Mouse (Mus musculus): ENCODE measurements at regions not wholly inside any gene's neighbourhood (a gene's known extent, or its start where the extent isn't known, plus 50 kb on each side); places are given as distances from the start of the nearest gene placed in this dataset.

DNA sequence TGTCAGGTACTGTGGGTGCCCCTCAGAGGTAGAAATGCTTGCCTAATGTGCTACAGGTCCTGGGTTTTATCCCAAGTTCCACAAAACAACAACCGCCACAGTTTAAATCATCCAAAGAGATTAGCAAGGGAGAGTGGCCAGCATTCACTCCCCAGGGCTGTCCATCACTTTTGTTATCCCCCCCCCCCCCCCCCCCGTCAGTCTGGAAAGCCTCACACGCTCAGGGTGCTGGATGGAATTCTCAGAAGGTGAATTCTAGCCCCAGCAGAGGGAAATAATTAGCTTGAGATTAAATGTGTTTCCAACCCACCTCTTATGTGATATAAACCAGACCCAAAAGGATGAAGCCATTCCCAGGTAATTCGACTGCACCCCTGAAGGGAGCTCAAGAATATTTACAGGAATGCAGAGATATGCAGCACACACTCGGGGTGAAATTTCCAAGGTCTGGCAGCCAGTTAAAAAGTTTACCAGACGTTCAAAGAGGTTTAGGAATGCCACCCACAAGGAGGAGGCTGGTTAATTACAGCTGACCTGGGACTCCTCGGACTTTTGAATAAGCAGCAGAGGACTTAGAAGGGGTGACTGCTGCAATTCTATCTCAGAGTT lies 65.9 kb downstream of the Dlk1 start:
- Histone ChIP-seq H3K27ac (ENCODE audit: low read depth, low read length) (no peak overlapping the region), H3K4me3 (ENCODE audit: low read depth, low read length) (no peak overlapping the region), H3K9me3 (ENCODE audit: low read length) (no peaks in the 10 kb centered on the region), H3K27me3 (ENCODE audit: insufficient read depth, low read length) (no peaks in the 10 kb centered on the region; the same call in 1 of the 2 replicates), H3K36me3 (ENCODE audit: insufficient read depth) (no peaks in the 10 kb centered on the region), H3K9ac (no peak overlapping the region), H3K4me2 (ENCODE audit: low read depth) (no peak overlapping the region), H3K4me1 (ENCODE audit: insufficient read depth) (no peaks in the 10 kb centered on the region)
- no peak for TF ChIP-seq CTCF (IDR thresholded peaks at IDR 0.05; ENCODE audit: low read depth)
- ATAC-seq: no peak
- DNase-seq: no peak
- 14% methylated on average over 7 of the region's 7 CpGs for WGBS

DNA sequence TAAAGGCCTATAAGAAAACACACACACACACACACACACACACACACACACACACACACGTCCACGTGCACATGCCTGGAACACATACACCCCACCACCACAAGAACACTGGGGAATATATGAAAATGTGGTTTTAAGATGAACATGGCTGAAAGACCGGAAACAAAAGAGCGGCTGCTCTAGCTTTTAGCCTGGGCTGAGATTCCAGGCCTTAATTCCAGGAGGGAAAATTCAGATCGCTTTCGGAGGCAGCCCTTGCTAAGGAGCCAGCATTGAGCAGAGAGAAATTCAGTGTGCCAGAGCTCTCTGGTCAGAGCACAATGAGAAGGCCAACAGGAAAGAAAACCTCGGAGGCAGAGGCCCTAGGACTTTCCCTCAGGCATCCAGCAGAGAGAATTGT lies 65.1 kb downstream of the Dlk1 start:
- Histone ChIP-seq H3K4me3 (ENCODE audit: low read depth, low read length) (no peak overlapping the region), H3K4me1 (ENCODE audit: insufficient read depth) (no peaks in the 10 kb centered on the region), H3K27me3 (ENCODE audit: insufficient read depth, low read length) (no peaks in the 10 kb centered on the region; the same call in 1 of the 2 replicates), H3K4me2 (ENCODE audit: low read depth) (no peak overlapping the region), H3K9me3 (ENCODE audit: low read length) (no peaks in the 10 kb centered on the region), H3K27ac (ENCODE audit: low read depth, low read length) (no peak overlapping the region), H3K36me3 (ENCODE audit: insufficient read depth) (no peaks in the 10 kb centered on the region), H3K9ac (no peak overlapping the region)
- DNase-seq (no peak), ATAC-seq (no peak)
- TF ChIP-seq CTCF (IDR thresholded peaks at IDR 0.05; ENCODE audit: low read depth): no peak
- WGBS: 51% methylated on average over 7 of the region's 7 CpGs

DNA sequence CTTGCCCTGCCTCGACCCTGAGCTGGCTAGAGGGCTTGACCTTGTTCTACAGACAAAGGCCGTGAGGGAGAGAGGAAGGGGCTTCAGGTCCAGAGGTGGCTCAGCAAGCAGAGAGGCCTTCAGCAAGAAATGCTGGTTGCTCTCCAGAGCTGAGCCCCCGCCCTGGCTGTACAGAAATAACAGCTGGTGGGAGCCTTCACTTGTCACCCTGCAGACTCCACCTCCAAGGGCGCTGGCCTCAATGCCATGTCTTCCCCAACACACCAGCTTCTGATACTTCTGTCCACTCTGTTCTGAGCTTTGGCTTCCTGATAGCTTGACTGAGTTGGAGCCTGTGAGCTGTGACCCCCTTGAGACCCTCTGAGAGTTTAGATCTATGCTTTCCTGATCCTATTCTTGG lies 64.3 kb downstream of the Dlk1 start:
- H3K4me3 ChIP-seq (ENCODE audit: low read depth, low read length): no peak overlapping the region
- WGBS: 79% methylated on average over 4 of the region's 4 CpGs
- no peaks in the 10 kb centered on the region for H3K4me1 ChIP-seq (ENCODE audit: insufficient read depth)
- no peak overlapping the region for H3K9ac ChIP-seq
- no peak for TF ChIP-seq CTCF (IDR thresholded peaks at IDR 0.05; ENCODE audit: low read depth)
- H3K36me3 ChIP-seq (ENCODE audit: insufficient read depth): no peaks in the 10 kb centered on the region
- ATAC-seq: no peak
- H3K27ac ChIP-seq (ENCODE audit: low read depth, low read length): no peak overlapping the region
- DNase-seq: no peak
- no peaks in the 10 kb centered on the region; the same call in 1 of the 2 replicates for H3K27me3 ChIP-seq (ENCODE audit: insufficient read depth, low read length)
- H3K9me3 ChIP-seq (ENCODE audit: low read length): no peaks in the 10 kb centered on the region
- H3K4me2 ChIP-seq (ENCODE audit: low read depth): no peak overlapping the region

DNA sequence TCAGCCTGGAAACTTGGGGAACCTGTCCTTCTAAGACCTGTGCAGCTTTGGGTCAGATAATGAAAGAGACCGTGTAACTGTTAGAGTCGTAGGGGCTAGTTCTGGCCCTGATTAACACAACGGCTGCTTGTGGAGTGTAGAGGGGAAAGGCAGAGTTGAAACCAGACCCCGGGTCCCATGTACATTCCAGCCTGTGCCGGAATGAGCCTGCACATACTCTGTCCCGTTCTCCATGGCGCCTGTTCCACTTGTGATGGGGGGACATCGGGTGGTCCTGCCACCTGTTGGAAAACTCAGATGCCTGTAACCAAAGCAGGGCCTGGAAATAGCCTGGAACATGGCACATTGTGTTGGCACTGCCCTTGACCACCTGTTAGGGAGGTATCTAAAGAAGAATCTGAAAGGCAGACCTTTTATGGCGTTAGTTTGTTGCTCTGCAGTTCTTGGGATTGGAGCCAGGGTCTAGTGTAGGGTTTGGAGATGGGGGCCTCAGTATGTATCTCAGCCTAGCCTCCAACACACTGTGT lies 61.7 kb downstream of the Dlk1 start:
- ATAC-seq: no peak
- no peaks in the 10 kb centered on the region for H3K4me1 ChIP-seq (ENCODE audit: insufficient read depth)
- DNase-seq: no peak
- TF ChIP-seq CTCF (IDR thresholded peaks at IDR 0.05; ENCODE audit: low read depth): no peak
- no peaks in the 10 kb centered on the region for H3K9me3 ChIP-seq (ENCODE audit: low read length)
- no peak overlapping the region for H3K4me2 ChIP-seq (ENCODE audit: low read depth)
- no peaks in the 10 kb centered on the region; the same call in 1 of the 2 replicates for H3K27me3 ChIP-seq (ENCODE audit: insufficient read depth, low read length)
- H3K36me3 ChIP-seq (ENCODE audit: insufficient read depth): no peaks in the 10 kb centered on the region
- H3K9ac ChIP-seq: no peak overlapping the region
- WGBS: 91% methylated on average over 9 of the region's 9 CpGs
- H3K27ac ChIP-seq (ENCODE audit: low read depth, low read length): no peak overlapping the region
- H3K4me3 ChIP-seq (ENCODE audit: low read depth, low read length): no peak overlapping the region
